Mouse (Mus musculus): ENCODE data around the gene E130114P18Rik.
A peak's percentile ranks its signal among the peaks of the same experiment; 100 is the strongest.

The E130114P18Rik gene

GRCm38 (mm10) chr4:97776388-97777080 lies 1.3 kb downstream of the E130114P18Rik start:
- DNase-seq (ENCODE audit: low read depth): peak; percentile 61

GRCm38 (mm10) chr4:97775494-97776265 lies 2.2 kb downstream of the E130114P18Rik start:
- DNase-seq (ENCODE audit: low read depth): peak; percentile 62

- DNase-seq (ENCODE audit: low read depth): peak; percentile 93
These were observed 2.8 kb downstream of the E130114P18Rik start for GRCm38 (mm10) chr4:97775059-97775458.

- peak; percentile 60 for DNase-seq (ENCODE audit: low read depth)
These were observed 3.4 kb downstream of the E130114P18Rik start for GRCm38 (mm10) chr4:97774446-97774950.

- no peak for DNase-seq (ENCODE audit: low read depth)
These were observed 4.1 kb downstream of the E130114P18Rik start for GRCm38 (mm10) chr4:97773791-97774190.

GRCm38 (mm10) chr4:97773110-97773593 lies 4.7 kb downstream of the E130114P18Rik start:
- peak; percentile 100 for DNase-seq (ENCODE audit: low read depth)

GRCm38 (mm10) chr4:97772641-97773040 lies 5.2 kb downstream of the E130114P18Rik start, which contains the start of gene Nfia:
Gene Nfia (plus strand): TSS chr4:97772734.
- DNase-seq (ENCODE audit: low read depth): peak; percentile 73

- DNase-seq (ENCODE audit: low read depth): peak; percentile 98
These were observed 5.8 kb downstream of the E130114P18Rik start for GRCm38 (mm10) chr4:97772084-97772484.

- peak; percentile 32 for DNase-seq (ENCODE audit: low read depth)
These were observed 6.5 kb downstream of the E130114P18Rik start for GRCm38 (mm10) chr4:97771426-97771825.

- DNase-seq (ENCODE audit: low read depth): no peak
These were observed 8.0 kb downstream of the E130114P18Rik start for GRCm38 (mm10) chr4:97769861-97770260.

- no peak for DNase-seq (ENCODE audit: low read depth)
These were observed 10.4 kb downstream of the E130114P18Rik start for GRCm38 (mm10) chr4:97767516-97767915.

GRCm38 (mm10) chr4:97767025-97767424 lies 10.9 kb downstream of the E130114P18Rik start:
- DNase-seq (ENCODE audit: low read depth): no peak

GRCm38 (mm10) chr4:97766100-97766499 lies 11.8 kb downstream of the E130114P18Rik start:
- DNase-seq (ENCODE audit: low read depth): no peak

GRCm38 (mm10) chr4:97765341-97766020 lies 12.4 kb downstream of the E130114P18Rik start:
- DNase-seq (ENCODE audit: low read depth): no peak

GRCm38 (mm10) chr4:97764616-97765015 lies 13.3 kb downstream of the E130114P18Rik start:
- no peak for DNase-seq (ENCODE audit: low read depth)

- no peak for DNase-seq (ENCODE audit: low read depth)
These were observed 19.2 kb downstream of the E130114P18Rik start for GRCm38 (mm10) chr4:97758661-97759060.

- peak; percentile 15 for DNase-seq (ENCODE audit: low read depth)
These were observed 19.9 kb downstream of the E130114P18Rik start for GRCm38 (mm10) chr4:97757978-97758461.

- peak; percentile 68 for DNase-seq (ENCODE audit: low read depth)
These were observed 20.5 kb downstream of the E130114P18Rik start for GRCm38 (mm10) chr4:97757207-97757977.

- no peak for DNase-seq (ENCODE audit: low read depth)
These were observed 23.6 kb downstream of the E130114P18Rik start for GRCm38 (mm10) chr4:97754241-97754640.

- DNase-seq (ENCODE audit: low read depth): no peak
These were observed 24.4 kb downstream of the E130114P18Rik start for GRCm38 (mm10) chr4:97753521-97753920.

All from NIH3T3 (cell line).